Mouse (Mus musculus): ENCODE results near the gene Nudc. TPM values are rescaled to one million over a fixed set of nuclear protein-coding genes. Genes with fewer than 3 reads are reported as not detected.
"Not testable (repeated sequence)": the region's sequence is repeated elsewhere in the genome, so short reads cannot be mapped to it uniquely, and the experiment has no call there.

The Nudc gene
- polyA plus RNA-seq, 1 experiment from 2014 or later, result 288 TPM

GRCm38 (mm10) chr4:133527788-133528187 is 18.0 kb downstream of the Nudc start:
- Histone ChIP-seq H3K27ac (0 out of 2 replicates have a peak overlapping the region, but pooled peaks have one; percentile 17), H3K4me1 (replicated peaks) (0 out of 2 replicates have a peak, but pooled peaks cover 7% of the 10 kb centered on the region), H3K27me3 (replicated peaks) (no peaks in the 10 kb centered on the region), H3K4me3 (replicated peaks) (no peak overlapping the region; the same call in 1 of the 2 replicates), H3K9ac (no peak overlapping the region), H3K4me2 (replicated peaks) (peak overlapping the region; percentile 40), H3K9me3 (no peaks in the 10 kb centered on the region), H3K36me3 (peaks cover 22% of the 10 kb centered on the region)
- 64% methylated on average over 16 of the region's 16 CpGs for WGBS
- ATAC-seq, result peak; percentile 81

DNA sequence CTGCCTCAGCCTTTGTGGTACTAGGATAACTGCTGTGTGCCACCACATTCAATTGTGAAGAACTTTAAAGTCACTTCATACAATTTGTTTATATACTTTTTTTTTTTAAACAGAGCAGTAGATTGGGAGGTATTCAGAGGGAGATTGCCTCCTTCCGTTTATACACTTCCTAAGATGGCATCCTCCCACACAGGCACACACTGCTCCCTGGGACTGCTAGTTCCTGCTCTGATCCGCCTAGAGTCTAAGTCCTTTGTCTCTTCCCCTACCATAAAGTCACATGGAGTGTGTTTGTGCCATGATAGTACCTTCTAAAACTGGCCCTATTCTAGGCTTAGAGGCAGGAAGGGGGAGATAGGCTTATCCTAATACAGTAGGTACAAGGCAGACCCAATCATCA is 24.3 kb downstream of the Nudc start:
- H3K9ac ChIP-seq, result no peak overlapping the region
- H3K4me2 ChIP-seq (replicated peaks), result no peak overlapping the region
- H3K4me3 ChIP-seq (replicated peaks), result no peak overlapping the region
- 0 out of 2 replicates have a peak, but pooled peaks cover 4% of the 10 kb centered on the region for H3K4me1 ChIP-seq (replicated peaks)
- H3K27me3 ChIP-seq (replicated peaks), result peaks cover 25% of the 10 kb centered on the region
- no peak for ATAC-seq
- H3K27ac ChIP-seq, result no peak overlapping the region
- H3K36me3 ChIP-seq, result no peaks in the 10 kb centered on the region
- H3K9me3 ChIP-seq, result no peaks in the 10 kb centered on the region
- WGBS, result 57% methylated on average over 2 of the region's 2 CpGs

DNA sequence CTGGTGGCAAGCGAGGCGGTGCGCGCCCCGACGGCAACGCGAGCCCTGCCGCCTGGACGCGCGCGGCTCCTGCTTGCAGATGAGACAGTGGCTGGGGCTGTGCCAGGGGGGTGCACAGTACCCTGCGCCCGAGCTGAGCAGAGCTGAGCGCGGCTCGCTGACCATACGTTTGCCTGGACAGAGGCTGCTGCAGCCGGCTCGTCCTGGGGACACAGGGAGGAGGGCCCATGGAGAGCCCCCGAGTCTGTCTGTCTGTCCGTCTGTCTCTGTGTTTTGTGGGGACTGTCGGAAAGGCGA is 26.5 kb downstream of the Nudc start:
- WGBS, result 7% methylated on average over 24 of the region's 25 CpGs
- H3K4me2 ChIP-seq (replicated peaks), result peak overlapping the region; percentile 62
- H3K9me3 ChIP-seq, result no peaks in the 10 kb centered on the region
- H3K4me1 ChIP-seq (replicated peaks), result 0 out of 2 replicates have a peak, but pooled peaks cover 4% of the 10 kb centered on the region
- peak overlapping the region; percentile 70 for H3K27ac ChIP-seq
- H3K27me3 ChIP-seq (replicated peaks), result peaks cover 25% of the 10 kb centered on the region
- ATAC-seq, result peak; percentile 73
- H3K9ac ChIP-seq, result peak overlapping the region; percentile 67
- peak overlapping the region; percentile 57 for H3K4me3 ChIP-seq (replicated peaks)
- H3K36me3 ChIP-seq, result no peaks in the 10 kb centered on the region

GRCm38 (mm10) chr4:133518601-133519368 is 27.0 kb downstream of the Nudc start, which contains the start of gene Kdf1:
Gene Kdf1, plus strand, starts transcription at chr4:133518963.
- H3K4me2 ChIP-seq (replicated peaks), result peak within 1 kb of the TSS; percentile 62
- no peaks in the 10 kb centered on the region for H3K36me3 ChIP-seq
- peak within 1 kb of the TSS; percentile 57 for H3K4me3 ChIP-seq (replicated peaks)
- peak within 1 kb of the TSS; percentile 67 for H3K9ac ChIP-seq
- 3% methylated on average over 55 of the region's 69 CpGs for WGBS
- peak within 1 kb of the TSS; percentile 72 for H3K27ac ChIP-seq
- no peaks in the 10 kb centered on the region for H3K9me3 ChIP-seq
- H3K4me1 ChIP-seq (replicated peaks), result 0 out of 2 replicates have a peak, but pooled peaks cover 4% of the 10 kb centered on the region
- H3K27me3 ChIP-seq (replicated peaks), result peaks cover 25% of the 10 kb centered on the region
- peak; percentile 96 for ATAC-seq

GRCm38 (mm10) chr4:133512972-133513371 is 32.8 kb downstream of the Nudc start:
- H3K4me1 ChIP-seq (replicated peaks), result no peaks in the 10 kb centered on the region
- ATAC-seq, result peak; percentile 79
- WGBS, result 14% methylated on average over 8 of the region's 8 CpGs

GRCm38 (mm10) chr4:133512511-133512910 is 33.3 kb downstream of the Nudc start:
- not testable (repeated sequence) for H3K27me3 ChIP-seq (replicated peaks); H3K4me3 ChIP-seq (replicated peaks); ATAC-seq; H3K4me1 ChIP-seq (replicated peaks); H3K36me3 ChIP-seq; H3K27ac ChIP-seq; H3K9me3 ChIP-seq; H3K9ac ChIP-seq; H3K4me2 ChIP-seq (replicated peaks)
- WGBS, result 50% methylated on average over 5 of the region's 5 CpGs

More at GRCm38 (mm10) chr4:133512972-133513371, 32.8 kb downstream of the Nudc start:
- Histone ChIP-seq H3K4me3 (replicated peaks) (no peak overlapping the region), H3K27ac (no peak overlapping the region), H3K27me3 (replicated peaks) (peaks cover 3% of the 10 kb centered on the region), H3K36me3 (no peaks in the 10 kb centered on the region), H3K4me2 (replicated peaks) (no peak overlapping the region), H3K9ac (no peak overlapping the region), H3K9me3 (no peaks in the 10 kb centered on the region)

DNA sequence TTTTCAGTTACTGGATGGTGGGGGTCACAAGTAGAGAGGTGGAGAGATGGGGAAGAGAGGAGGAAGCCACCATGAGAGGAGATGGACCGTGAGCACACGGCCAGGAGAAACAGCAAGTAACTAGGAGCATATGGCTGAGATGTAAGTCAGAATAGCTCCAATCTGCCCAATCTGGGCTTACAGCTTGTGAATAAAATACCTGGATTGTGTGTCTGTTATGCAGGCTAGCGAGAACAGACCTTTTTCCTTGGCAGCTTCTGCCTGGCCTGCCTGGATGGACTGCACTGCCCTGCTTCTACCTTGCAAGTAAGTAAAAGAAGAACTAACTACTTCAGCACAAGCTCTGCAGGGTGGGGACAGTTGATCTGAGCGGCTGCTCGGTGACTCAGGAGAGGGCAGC is 34.7 kb downstream of the Nudc start:
- Histone ChIP-seq H3K27me3 (replicated peaks) (no peaks in the 10 kb centered on the region; the same call in 1 of the 2 replicates), H3K4me3 (replicated peaks) (no peak overlapping the region), H3K9me3 (no peaks in the 10 kb centered on the region), H3K4me1 (replicated peaks) (no peaks in the 10 kb centered on the region), H3K36me3 (no peaks in the 10 kb centered on the region), H3K27ac (no peak overlapping the region), H3K4me2 (replicated peaks) (no peak overlapping the region), H3K9ac (no peak overlapping the region)
- WGBS, result 76% methylated on average over 5 of the region's 5 CpGs
- no peak for ATAC-seq

DNA sequence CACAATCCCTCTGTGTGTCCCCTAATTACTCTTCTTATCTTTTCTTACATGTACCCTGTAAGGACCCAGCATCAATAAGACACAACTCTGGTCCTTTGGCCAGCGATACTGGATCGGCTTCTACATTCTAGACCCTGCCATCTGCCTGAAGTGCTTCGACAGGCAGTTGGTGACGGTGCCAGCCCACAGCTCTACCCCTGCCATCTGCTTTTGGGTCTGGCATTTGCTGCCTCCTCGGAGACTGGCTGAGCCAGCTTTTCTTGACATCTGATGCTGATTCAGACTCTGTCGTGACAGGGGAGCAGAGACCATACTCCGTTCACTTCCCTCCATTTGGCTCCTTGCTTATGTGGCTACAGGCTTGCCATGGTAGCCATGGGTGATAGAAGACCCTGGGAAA is 36.8 kb downstream of the Nudc start:
- H3K9ac ChIP-seq, result no peak overlapping the region
- no peaks in the 10 kb centered on the region for H3K9me3 ChIP-seq
- H3K4me1 ChIP-seq (replicated peaks), result no peaks in the 10 kb centered on the region
- no peak overlapping the region for H3K27ac ChIP-seq
- 81% methylated on average over 7 of the region's 7 CpGs for WGBS
- ATAC-seq, result no peak
- no peak overlapping the region for H3K4me2 ChIP-seq (replicated peaks)
- H3K27me3 ChIP-seq (replicated peaks), result peaks cover 3% of the 10 kb centered on the region; the same call in 1 of the 2 replicates
- no peak overlapping the region for H3K4me3 ChIP-seq (replicated peaks)
- no peaks in the 10 kb centered on the region for H3K36me3 ChIP-seq

- Histone ChIP-seq H3K4me3 (replicated peaks) (no peak overlapping the region), H3K36me3 (no peaks in the 10 kb centered on the region), H3K4me1 (replicated peaks) (no peaks in the 10 kb centered on the region), H3K27me3 (replicated peaks) (peaks cover 9% of the 10 kb centered on the region), H3K27ac (no peak overlapping the region), H3K4me2 (replicated peaks) (no peak overlapping the region), H3K9me3 (no peaks in the 10 kb centered on the region), H3K9ac (no peak overlapping the region)
- WGBS, result 61% methylated on average over 5 of the region's 5 CpGs
- no peak for ATAC-seq
Observed at GRCm38 (mm10) chr4:133506573-133506972, 39.2 kb downstream of the Nudc start.

DNA sequence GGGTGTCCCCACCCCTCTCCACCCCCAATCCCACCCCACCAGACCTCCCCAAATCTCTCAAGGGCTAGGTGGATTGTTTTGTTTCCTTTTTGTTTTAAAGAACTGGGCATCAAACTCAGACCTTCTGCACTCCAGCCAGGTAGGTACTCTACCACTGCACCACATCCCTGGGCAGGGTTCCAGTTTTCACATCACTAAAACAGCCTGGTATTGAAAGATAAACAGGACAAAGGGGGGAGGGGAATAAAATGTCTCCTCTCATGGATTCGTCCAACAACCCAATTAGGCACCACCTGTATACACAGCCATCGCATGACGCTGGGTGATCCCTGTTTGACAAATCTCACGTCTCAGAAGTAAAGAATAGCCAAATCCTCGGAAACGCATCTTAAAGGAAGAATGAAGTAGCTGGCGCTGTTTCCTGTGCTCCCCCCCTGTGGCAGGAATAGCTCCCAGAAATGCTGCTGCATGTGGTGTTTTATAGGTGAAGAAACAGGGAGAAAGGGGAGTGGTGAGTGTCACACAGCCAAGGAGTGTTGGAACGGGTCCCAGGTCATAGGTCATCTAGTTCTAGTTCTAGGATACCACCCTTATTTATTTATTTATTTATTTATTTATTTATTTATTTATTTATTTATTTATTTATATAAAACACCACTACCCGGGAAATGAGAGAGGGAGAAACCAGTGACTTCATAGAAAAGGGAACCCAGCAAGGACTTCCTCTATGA is 40.9 kb downstream of the Nudc start:
- WGBS, result 60% methylated on average over 9 of the region's 9 CpGs
- no peak overlapping the region for H3K4me3 ChIP-seq (replicated peaks)
- no peak overlapping the region for H3K4me2 ChIP-seq (replicated peaks)
- H3K27ac ChIP-seq, result no peak overlapping the region
- no peaks in the 10 kb centered on the region for H3K36me3 ChIP-seq
- no peaks in the 10 kb centered on the region for H3K9me3 ChIP-seq
- no peak overlapping the region for H3K9ac ChIP-seq
- ATAC-seq, result no peak
- H3K4me1 ChIP-seq (replicated peaks), result no peaks in the 10 kb centered on the region
- H3K27me3 ChIP-seq (replicated peaks), result peaks cover 19% of the 10 kb centered on the region

DNA sequence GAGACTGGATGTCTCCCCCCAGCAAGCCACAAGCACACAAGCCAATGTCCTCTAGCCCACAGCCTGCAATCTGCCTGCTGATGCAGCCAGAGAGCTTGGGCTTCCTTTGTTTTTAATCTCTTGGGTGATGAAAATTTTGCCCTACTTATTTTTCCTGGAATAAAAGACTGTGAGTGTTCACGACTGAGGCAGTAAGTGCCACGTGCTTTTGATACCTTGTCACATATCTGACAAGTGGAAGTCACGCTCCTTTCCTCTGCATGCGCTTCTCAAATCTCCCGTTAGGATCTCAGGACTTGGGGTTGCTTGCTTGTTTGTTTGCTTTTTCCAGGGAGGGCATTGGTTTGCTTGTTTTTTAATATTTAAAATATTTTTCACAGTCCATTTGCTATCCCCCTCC is 41.5 kb downstream of the Nudc start:
- peaks cover 25% of the 10 kb centered on the region for H3K27me3 ChIP-seq (replicated peaks)
- 57% methylated on average over 5 of the region's 5 CpGs for WGBS

GRCm38 (mm10) chr4:133501514-133501913 is 44.3 kb downstream of the Nudc start:
- 59% methylated on average over 7 of the region's 7 CpGs for WGBS
- Histone ChIP-seq H3K4me1 (replicated peaks) (peaks cover 19% of the 10 kb centered on the region), H3K9ac (no peak overlapping the region), H3K4me2 (replicated peaks) (no peak overlapping the region), H3K36me3 (no peaks in the 10 kb centered on the region), H3K27me3 (replicated peaks) (peaks cover 53% of the 10 kb centered on the region), H3K9me3 (no peaks in the 10 kb centered on the region), H3K27ac (no peak overlapping the region), H3K4me3 (replicated peaks) (no peak overlapping the region)
- no peak for ATAC-seq

More for the DNA sequence above, 41.5 kb downstream of the Nudc start:
- Histone ChIP-seq H3K9me3 (no peaks in the 10 kb centered on the region), H3K4me2 (replicated peaks) (no peak overlapping the region), H3K36me3 (no peaks in the 10 kb centered on the region), H3K4me3 (replicated peaks) (no peak overlapping the region), H3K9ac (no peak overlapping the region), H3K27ac (no peak overlapping the region), H3K4me1 (replicated peaks) (no peaks in the 10 kb centered on the region)
- ATAC-seq, result no peak
